Mouse (Mus musculus): ENCODE results near the gene Tmem40.

Gene Tmem40

DNA sequence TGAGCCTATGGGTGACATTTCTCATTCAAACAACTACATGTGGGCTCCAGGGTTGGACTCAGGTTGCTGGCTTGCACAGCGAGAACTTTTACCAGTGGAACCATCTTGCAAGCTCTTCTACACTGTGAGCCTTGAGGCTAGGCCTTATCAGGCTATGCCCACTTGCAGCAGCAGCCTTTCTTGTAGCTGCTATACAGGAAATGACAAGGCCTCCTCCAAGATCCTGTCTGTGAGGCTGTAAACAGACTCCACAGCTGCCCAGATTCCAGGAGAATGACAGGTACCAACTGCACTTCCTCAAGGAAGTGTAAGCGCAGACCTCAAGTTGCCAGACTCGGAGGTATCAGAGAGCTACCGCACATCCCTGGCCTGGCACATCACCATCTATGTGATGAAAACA lies 6.0 kb upstream of the Tmem40 start:
- DNase-seq = no peak

DNA sequence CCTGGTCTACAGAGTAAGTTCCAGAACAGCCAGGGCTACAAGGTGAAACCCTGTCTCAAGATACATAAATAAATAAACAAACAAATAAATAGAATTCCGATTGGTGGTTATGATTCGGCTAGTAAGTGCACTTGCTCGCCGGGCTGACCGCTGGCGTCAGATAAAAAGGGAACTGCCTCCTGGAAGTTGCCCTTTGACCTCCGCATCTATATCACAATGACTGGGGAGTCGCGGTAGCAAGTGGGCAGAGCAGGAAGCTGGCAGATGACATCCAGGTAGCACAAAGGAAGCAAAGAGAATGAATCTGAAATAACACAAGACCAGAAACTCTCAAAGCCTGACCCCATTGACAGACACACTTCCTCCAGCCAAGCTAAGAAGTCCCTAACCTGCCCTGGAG lies 5.1 kb upstream of the Tmem40 start:
- DNase-seq = no peak

DNA sequence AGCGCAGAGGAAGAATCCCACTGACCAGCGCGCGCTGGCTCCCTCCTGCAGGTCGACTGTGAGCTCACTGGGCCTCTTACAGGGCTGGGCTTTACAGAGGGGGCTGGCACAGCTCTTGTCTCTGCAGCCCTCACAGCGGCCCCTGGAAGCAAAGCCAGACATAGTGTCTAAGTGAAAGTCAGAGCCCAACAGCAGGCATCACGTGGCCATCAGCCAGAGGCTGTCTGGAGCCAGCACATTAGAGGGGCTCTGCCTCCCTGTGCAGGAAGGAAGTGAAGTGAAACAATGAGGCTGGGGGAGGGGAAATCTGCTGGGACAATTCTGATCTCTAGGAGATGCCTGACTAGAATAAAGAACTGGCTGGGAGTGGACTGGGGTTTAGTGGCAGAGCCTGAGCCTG lies 2.0 kb upstream of the Tmem40 start:
- no peak for DNase-seq

DNA sequence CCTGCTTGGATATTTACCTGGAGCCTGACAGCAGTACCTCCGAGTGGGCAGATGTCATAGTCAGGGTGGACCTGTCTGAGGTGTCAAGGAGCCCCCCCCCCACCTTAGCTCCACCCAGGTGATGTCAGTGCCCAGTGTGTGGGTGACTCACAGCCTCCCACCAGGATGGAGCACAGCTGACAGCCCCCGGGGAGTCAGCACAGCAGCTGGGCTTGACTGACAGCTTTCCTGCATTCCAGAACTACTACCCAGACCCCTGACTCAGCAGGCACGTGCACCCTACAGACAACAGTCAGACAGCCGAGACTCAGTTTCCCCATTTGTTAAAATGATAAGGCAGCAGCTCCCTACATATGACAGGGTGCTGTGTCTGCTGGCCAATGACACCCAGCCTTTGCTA lies 1.2 kb downstream of the Tmem40 start:
- DNase-seq = no peak

DNA sequence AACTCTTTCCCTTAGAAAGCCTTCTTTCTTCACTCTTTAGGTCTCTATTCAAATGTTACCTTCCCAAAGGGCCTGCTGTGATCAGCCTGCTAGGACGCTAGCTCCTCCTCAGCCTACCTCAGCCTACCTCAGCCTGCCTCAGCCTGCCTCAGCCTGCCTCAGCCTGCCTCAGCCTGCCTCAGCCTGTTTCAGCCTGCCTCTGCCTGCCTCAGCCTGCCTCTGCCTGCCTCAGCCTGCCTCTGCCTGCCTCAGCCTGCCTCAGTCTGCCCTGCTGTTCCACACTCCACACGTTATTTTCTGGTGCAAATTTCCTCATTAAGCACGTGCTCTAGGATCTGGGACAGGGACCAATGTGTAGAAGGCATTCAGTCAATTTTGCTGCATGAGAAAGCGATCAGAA lies 2.1 kb downstream of the Tmem40 start:
- no peak for DNase-seq

DNA sequence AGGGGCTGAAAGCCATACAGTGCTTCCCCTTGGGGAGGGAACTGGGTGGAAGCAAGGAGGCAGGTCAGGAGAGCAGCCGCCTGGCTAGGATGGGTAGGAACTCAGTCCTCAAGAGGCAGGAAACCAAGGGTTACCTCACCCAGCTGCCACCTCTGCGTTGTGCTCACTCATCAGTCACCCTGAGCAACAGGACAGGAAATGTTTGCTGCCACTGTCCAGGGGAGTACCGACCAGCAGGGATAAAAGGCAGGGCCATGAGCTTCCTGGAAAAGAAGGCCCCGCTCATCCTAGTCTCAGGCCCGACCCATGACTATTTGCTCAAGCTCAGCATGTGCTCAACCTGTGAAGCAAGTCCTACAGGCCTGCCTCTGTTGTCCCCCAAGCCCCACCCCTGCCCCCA lies 2.7 kb downstream of the Tmem40 start:
- no peak for DNase-seq

DNA sequence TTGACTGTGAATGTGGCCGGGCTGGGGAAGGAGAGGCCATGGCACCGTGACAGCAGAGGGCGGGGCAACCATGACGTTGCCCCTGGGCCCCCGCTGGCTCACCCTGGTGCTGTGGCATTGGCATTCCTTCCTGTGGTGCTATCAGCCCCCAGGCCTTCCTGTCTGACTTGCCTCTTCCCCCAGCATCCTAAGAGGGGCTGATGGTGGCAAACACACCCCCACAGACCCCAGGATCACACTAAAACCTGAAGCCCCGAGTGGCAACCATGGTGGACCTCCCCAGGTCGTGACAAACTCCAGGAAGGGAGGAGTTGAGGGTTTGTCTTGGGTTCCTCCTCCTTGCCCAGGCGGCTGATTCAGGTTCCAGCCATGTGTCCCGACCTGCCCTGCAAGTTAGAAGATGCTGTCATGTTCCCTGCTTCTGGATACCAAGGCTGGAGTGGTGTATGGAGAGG lies 3.2 kb downstream of the Tmem40 start:
- DNase-seq = no peak

DNA sequence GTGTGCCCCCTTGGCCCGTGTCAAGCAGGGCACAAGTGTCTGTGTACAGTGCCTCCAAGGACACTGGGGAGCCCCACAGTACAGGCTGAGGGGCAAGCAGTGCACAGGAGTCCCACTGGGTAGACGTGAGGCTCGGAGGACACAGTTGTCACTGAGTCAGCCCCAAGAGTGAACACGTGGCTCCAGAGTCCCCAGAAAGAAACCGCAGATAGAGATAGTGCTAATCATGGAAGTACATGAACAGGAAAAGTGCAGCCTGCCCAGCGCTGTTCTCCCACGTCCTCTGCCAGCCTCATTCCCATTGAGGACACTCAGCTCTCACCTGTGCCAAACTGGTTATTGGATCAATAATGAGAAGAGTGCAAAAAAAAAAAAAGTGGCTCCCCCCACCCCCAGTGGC lies 6.7 kb downstream of the Tmem40 start:
- no peak for DNase-seq

DNA sequence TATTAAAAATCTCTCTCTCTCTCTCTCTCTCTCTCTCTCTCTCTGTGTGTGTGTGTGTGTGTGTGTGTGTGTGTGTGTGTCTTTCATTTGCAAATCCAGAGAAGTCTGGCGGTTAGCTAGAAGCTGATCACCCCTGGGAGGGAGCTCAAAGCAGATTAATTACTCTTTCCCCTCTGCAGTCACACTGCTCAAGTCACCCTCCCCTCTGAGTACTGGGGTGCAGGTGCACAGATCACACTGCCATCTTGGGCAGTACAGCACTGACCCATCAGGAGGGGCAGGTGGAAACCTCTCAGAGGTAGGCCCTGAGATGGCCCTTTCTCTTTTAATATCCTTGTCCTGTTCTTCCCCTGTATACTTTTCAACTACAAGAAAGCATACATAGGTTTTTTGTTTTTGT lies 15.9 kb downstream of the Tmem40 start:
- DNase-seq = no peak

DNA sequence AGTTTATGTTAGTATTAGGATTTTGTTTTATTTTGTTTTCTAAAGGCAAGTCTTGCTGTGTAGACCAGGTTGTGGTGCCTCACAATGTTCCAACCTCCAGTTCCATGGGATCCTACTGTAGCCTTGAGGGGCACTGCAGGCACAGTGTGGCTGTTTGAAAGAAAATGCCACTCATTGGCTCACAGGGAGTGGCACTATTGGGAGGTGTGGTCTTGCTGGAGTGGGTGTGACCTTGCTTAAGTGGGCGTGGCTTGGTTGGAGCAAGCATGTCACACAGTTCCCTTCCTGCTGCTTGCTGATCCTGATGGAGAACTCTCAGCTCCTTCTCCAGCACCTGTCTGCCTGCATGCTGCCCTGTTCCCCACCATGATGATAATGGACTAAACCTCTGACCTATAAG lies 18.6 kb downstream of the Tmem40 start:
- DNase-seq = no peak

DNA sequence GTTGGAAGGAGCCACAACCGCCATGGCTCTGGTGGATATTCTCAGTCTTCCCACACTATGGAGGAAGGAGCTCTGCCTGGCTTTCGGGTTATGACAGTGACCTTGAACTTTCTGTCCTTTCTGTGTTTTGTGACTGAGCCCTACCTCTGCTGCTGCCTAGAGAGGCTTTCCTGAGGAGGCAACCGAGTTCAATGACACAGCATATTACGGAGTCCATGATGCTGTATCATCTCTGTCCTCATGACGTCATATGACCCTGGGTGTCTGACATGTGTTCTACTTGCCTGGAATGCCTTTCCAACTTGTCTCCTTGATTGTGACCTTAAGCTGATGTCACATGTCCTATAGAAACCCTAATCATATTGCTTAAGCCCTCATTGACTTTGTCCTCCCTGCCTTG lies 23.2 kb downstream of the Tmem40 start:
- no peak for DNase-seq

DNA sequence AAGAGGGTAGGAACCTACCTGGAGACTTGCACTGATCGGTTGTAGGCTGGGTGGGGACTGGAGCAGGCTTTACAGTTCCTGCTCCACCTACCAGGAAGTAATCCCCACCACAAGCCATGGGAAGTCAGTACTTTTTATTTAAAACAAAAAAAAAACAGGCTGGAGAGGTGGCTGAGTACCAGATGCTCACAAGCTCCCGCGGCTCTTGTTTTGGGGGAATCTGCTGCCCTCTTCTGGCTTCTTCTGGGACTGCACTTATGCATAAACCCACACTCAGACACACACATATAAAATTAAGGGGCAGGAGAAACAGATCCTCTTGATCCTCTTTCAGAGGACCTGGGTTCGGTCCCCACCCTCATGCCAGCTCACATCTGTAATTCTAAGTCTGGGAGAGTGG lies 27.3 kb downstream of the Tmem40 start:
- DNase-seq = no peak

DNA sequence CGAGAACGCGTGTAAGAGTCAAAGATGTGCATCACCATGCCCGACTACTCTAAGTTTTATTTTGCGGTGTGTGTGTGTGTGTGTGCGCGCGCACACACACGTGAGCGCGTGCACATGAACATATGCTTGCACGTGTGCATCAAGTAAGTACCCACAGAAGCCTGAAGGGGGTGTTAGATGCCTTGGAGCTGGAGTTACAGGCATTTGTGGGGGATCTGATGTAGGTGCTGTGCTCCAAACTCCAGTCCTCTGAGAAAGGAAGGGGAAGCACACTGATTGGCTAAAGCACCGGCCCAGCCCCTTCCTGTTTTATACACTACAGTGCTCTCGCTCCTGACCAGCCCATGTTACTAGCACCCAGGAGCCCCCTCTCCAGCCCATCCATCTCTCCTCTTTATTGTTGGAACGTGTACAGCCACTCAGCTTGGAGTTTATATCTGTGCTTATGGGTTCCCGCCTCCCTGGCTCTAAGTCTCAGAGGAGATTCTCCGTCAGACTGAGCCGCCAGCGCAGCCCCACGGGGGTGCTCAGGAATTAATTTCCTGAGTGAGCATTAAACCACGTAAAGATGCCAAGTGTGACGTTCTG lies 29.8 kb downstream of the Tmem40 start:
- DNase-seq = no peak

DNA sequence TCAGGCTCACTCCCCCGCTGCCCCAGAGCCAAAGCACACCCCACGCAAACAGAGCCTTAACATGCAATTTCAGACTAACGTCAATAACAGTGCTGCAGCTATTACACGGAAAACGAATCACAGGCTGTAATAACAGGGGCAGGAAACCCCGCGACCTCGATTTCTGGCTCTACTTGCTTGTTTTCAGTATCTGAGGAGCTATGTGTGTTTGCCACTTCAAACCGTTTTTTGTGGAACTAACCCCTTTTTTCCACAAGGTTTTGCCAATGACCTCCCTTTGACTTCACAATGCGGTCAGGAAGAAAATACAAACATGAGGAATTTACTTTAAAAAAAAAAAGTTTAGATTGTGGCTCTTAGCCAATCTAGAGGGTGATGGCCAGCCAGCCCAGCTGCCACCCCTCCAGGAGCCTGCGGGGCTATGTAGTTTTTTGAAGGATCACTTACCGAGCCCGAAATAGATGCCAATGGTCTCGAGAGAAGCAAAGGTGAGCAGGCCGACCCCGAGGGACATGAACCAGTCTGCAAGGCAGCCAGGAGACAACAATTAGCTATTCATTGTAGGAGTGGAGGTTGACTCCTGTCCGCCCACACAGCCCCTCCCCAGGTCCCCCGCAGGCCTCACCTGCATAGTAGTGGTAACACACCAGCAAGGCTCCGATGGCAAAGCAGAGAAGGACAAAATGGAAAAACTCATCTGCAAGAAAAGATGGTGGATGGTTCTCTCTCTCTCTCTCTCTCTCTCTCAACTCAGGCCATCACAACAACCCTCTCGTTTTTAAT lies 31.5 kb downstream of the Tmem40 start:
- DNase-seq = no peak

DNA sequence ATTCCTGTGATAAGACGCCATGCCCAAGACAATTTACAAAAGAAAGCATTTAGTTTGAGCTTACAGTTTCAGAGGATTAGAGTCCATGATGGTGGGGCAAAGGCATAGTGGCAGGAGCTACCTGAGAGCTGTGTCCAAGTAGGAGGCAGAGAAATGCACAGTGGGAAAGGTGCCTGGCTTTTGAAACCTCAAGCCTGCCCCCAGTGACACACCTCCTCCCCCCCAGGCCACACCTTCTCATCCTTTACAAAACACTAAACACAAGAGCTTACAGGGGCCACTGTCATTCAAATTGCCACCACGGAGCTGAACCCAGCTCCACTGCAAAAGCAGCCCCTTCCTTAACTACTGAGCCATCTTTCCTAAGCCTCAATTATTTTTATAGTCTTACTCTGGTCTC lies 34.6 kb downstream of the Tmem40 start:
- DNase-seq = no peak

DNA sequence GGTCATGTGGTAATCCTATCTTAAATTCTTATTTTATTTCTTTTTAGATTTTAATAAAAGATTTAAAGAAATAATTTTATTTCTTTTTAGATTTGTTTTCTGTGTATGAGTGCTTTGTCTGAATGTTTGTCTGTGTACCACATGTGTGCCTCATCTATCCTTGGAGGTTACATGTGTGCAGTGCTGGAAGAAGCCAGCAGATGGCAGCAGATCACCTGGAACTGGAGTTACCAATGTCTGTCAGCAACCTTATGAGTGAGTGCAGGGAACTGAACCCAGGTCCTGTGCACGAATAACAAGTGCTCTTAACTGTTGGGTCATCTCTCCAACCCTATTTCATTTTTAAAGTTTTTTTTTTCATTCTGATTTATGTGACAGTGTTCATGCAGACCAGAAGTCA lies 35.1 kb downstream of the Tmem40 start:
- DNase-seq = peak in 1 of 2 experiments; percentile 58

DNA sequence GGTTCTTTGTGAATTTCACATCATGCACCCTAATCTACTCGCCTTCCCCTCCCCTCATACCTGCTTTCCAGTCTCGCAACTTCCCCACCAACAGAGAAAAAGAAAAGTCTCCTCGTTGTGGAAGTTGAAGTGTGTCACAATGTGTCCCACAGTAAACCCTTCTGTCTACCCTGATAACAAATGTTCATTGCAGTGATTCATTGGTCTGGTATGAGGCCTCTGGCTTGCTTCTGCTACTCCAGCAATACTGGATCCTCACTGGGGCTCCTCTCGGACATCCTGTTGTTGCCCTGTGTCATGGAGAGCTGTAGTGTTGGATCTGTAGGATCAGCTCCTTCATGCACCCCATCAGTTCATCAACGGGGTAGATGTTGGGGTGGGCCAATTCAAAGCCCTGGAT lies 40.0 kb downstream of the Tmem40 start:
- no peak for DNase-seq

DNA sequence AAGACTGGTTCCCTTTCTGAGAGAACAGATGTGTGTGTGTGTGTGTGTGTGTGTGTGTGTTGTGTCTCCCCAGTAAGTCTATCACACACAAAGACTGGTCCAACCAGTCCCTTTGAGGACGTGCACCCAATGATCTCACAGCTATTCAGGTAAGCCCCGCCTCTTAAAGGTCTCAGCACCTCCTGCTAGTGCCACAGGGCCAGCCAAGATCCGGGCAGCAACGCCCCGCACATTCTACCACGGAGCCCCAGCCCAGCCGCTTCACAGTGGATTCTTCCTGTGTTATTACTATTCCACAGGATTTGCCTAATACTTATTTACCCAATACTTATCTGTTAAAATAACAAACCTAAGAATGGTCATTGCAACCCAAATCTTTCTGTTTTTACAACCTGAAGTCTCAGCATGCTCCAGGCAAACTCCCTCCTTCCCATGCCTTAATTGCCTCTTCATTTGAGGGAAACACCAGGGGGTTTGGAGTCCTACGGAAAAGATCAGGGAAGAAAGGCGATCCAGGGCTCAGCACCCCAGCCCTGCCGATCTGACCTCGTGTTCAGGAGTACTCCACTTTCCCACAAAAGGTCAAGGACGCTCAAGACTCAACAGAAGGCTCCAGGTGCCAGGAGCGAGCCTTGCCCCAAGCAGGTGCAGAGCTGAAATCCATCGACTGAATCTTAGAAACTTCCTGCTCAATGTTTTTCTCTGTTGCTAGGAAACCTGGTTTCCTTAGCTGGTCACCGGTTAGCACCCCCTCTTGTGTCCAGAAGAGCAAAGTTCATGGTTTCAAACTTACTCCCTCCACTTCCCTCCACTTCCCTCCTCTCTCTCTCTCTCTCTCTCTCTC lies 44.3 kb downstream of the Tmem40 start:
- peak in 1 of 2 experiments; percentile 19 for DNase-seq

DNA sequence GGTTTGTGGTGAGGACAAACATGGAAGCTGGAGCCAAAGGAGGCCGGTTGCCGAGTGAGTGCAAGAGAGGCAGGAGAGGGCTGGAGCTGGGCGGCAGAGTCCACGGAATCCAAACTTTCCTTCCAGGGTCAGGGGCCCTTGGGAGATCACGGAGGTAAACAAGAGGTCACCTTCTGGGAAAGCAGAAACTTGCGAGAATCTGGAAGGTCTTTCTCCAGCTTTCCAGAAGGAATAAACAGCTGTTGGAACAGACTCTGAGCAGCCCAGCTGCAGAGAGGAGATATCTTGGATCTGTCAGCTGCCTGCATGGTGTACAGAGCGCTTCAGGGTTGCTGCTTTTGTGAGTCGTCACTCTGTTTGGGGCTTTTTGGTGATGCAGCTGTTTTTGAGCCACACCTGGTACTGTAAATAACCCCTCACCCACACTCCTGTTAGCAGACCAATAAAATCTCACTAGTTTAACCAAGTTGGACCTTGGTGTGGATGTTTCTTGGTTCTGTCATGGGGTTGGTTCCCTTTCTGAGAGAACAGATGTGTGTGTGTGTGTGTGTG lies 45.0 kb downstream of the Tmem40 start:
- no peak for DNase-seq

DNA sequence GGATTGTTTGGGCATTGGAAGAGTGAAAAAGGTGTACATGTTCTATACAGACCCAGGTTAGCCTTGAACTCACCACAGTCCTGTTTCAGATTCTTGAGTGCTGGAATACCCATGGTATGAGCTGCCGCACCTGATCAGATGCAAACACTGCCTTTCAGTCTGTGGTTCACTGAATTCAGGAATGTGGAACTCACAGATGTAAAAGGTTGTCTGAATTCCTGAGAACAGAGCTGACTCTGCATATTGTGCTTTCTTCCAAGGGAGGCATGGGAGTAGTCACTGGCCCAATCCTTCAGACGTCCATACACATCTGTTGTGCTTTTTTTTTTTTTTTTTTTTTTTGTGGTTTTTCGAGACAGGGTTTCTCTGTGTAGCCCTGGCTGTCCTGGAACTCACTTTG lies 50.9 kb downstream of the Tmem40 start:
- DNase-seq = no peak

DNA sequence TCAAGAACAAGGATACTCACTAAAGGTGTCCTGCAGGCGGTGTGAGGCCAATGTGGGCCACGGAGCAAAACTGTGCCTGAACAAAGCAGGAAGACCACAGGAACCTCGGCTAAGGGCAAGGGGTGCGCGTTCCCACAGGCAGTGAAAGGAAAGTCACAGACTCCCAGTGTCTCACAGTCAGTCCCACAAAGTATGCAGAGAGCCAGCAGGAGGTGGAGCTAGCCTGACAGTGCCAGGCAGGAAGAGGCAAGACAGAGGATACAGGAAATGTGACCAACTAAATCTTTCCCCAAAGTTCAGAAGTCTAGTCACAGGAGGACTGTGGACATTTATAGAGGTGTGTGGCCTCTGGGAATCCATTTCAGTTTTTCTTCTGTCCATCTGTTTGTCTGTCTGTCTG lies 59.3 kb downstream of the Tmem40 start:
- no peak for DNase-seq

DNA sequence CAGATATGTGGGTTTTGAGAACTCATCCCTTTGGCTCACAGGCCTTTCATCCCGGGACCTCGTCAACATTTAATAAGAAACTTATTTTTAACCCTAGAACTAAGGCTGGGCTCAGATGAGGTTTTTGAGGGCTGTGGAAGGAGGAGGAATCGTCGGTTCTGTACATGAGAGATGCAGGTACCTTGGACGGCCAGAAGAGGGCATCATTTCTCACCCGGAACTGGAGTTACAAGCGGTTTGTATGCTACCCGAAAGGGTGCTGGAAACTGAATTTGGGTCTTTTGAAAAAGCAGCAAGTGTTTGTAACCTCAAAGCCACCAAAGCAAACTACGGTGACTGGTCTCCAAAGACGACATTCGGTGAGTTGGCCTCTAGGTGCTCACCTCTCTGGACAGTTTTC lies 60.9 kb downstream of the Tmem40 start:
- DNase-seq = no peak

DNA sequence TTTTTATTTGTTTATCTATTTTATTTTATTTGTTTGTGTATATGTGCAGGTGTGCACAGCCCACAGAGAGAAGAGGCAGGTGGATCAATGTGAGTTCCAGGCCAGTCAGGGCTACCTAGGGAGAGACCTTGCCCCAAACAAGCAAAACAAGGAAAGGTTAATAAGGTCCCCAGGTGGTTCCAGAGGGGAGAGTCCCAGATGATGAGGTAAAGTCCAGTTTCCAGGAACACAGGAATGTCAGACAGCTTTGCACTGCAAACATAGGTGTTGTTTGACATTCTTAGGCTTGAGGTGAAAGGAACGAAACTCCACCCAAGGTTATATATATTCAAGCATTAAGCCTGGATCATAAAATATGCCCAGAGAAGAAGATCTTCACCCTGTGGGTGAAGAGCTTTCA lies 61.4 kb downstream of the Tmem40 start:
- DNase-seq = no peak

DNA sequence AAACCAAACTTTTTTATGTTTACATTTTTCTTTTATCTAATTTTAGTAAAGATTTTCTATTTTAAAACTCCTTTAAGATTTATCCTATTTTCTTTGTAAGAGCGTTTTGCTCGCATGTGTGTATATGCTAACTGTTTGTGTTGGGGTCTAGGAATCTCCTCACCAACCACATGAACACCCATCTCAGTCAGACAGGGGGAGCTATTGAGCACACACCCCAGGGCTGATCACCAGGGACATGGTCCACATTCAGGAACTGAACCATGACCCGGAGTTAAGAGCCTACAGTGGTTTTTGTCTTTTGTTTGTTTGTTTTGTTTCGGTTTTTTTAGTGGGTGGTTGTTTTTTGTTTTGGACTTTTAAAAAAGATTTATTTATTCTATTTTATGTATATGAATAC lies 63.5 kb downstream of the Tmem40 start:
- DNase-seq = no peak

Data from spleen, adult 18-20 months (tissue).